In genomic region chr9:55208458-55208789, GRCm38 (mm10) we compare ENCODE assay signal across 9 mouse cellular contexts. TPM values are rescaled to one million over a fixed set of nuclear protein-coding genes. Genes with fewer than 3 reads are reported as not detected.
DNase-seq lines count a peak whose midpoint lies in the region; ATAC-seq and TF ChIP-seq lines count a peak whose summit lies in the region.
"Had no signal": no experiment of that assay in that cellular context is flagged by ENCODE, and none has a peak within 500 bp of the region (broad histone marks: within the 10 kb centered on the region; RNA-seq: fewer than 3 reads in every experiment).

No protein-coding gene starts in this region.

- 0% methylated on average over 2 of the region's 2 CpGs for WGBS in heart, embryonic 14.5 days
- WGBS in forebrain, postnatal 0 days: 2% methylated on average over 2 of the region's 2 CpGs

- no peaks in the 10 kb centered on the region for H3K9me3 ChIP-seq in heart, embryonic 14.5 days (ENCODE audit: control insufficient read depth, low read length)
- peaks cover 5% of the 10 kb centered on the region for H3K9me3 ChIP-seq in G1E (replicated peaks)
- H3K9me3 ChIP-seq in forebrain, postnatal 0 days (ENCODE audit: low read length): no peaks in the 10 kb centered on the region
- H3K9me3 ChIP-seq in megakaryocyte, embryonic 14.5 days: peaks cover 2% of the 10 kb centered on the region; the same call in 1 of the 2 replicates

- ATAC-seq in heart, embryonic 14.5 days (ENCODE audit: insufficient number of reproducible peaks, insufficient read depth, low FRiP score, low read depth): no peak
- no peak for ATAC-seq in G1E (ENCODE audit: extremely low read depth, insufficient number of reproducible peaks, low FRiP score, poor library complexity, severe bottlenecking)
- peak; percentile 34 for ATAC-seq in forebrain, postnatal 0 days

- intact Hi-C loops in heart, postnatal 25 days (cut with DNase I): loop anchor here (2.0 kb wide), 1 partner anchor 60 kb away; the partner anchor contains the start of gene Ube2q2

- peak overlapping the region; percentile 83 to 88 for H3K27ac ChIP-seq in heart, embryonic 14.5 days (replicated peaks in 1 of 2; ENCODE audit: control insufficient read depth in 1 of 2, insufficient read depth in 1 of 2, low read depth in 2 of 2, low read length in 2 of 2)
- H3K27ac ChIP-seq in forebrain, postnatal 0 days (ENCODE audit: low read depth, low read length): peak overlapping the region; percentile 76

- H3K4me3 ChIP-seq in heart, embryonic 14.5 days (ENCODE audit: control insufficient read depth in 1 of 2, insufficient read depth in 1 of 2, low read depth in 1 of 2, low read length in 2 of 2): peak overlapping the region; percentile 77 to 89
- peak overlapping the region; percentile 87 for H3K4me3 ChIP-seq in G1E (ENCODE audit: low read depth, low read length)
- H3K4me3 ChIP-seq in forebrain, postnatal 0 days (ENCODE audit: low read depth, low read length): peak overlapping the region; percentile 83
- H3K4me3 ChIP-seq in megakaryocyte, embryonic 14.5 days (replicated peaks): peak overlapping the region; percentile 98

- TF ChIP-seq CTCF in G1E (IDR thresholded peaks at IDR 0.05; ENCODE audit: low read depth, low read length): no peak
- no peak for TF ChIP-seq CTCF in forebrain, postnatal 0 days (IDR thresholded peaks at IDR 0.05; ENCODE audit: low read depth)

- peaks cover 8 to 26% of the 10 kb centered on the region in 2 experiments for H3K4me1 ChIP-seq in heart, embryonic 14.5 days (ENCODE audit: control insufficient read depth in 2 of 2, insufficient read depth in 2 of 2, low read length in 2 of 2)
- H3K4me1 ChIP-seq in G1E (ENCODE audit: insufficient read depth, low read depth, low read length): peaks cover 41% of the 10 kb centered on the region
- H3K4me1 ChIP-seq in forebrain, postnatal 0 days (ENCODE audit: insufficient read depth): peaks cover 13% of the 10 kb centered on the region
- peaks cover 38% of the 10 kb centered on the region for H3K4me1 ChIP-seq in megakaryocyte, embryonic 14.5 days

- no peaks in the 10 kb centered on the region for H3K27me3 ChIP-seq in heart, embryonic 14.5 days (ENCODE audit: control insufficient read depth, insufficient read depth, low read length)
- H3K27me3 ChIP-seq in G1E (ENCODE audit: insufficient read depth, low read length): no peaks in the 10 kb centered on the region
- H3K27me3 ChIP-seq in forebrain, postnatal 0 days (ENCODE audit: insufficient read depth, low read length): no peaks in the 10 kb centered on the region
- H3K27me3 ChIP-seq in megakaryocyte, embryonic 14.5 days (replicated peaks): no peaks in the 10 kb centered on the region
- H3K27me3 ChIP-seq: Patski had no signal

- peak overlapping the region; percentile 84 for H3K9ac ChIP-seq in heart, embryonic 14.5 days (ENCODE audit: low read length)
- H3K9ac ChIP-seq in forebrain, postnatal 0 days: peak overlapping the region; percentile 89

- peaks cover 27% of the 10 kb centered on the region for H3K36me3 ChIP-seq in heart, embryonic 14.5 days (ENCODE audit: control insufficient read depth, insufficient read depth, low read length)
- H3K36me3 ChIP-seq in G1E (replicated peaks): peaks cover 55% of the 10 kb centered on the region
- peaks cover 11% of the 10 kb centered on the region; the same call in 1 of the 2 replicates for H3K36me3 ChIP-seq in forebrain, postnatal 0 days (ENCODE audit: insufficient read depth)
- H3K36me3 ChIP-seq in megakaryocyte, embryonic 14.5 days (replicated peaks; ENCODE audit: low read length): peaks cover 53% of the 10 kb centered on the region

- no peak for DNase-seq in heart, postnatal 25 days (ENCODE audit: low spot score)
- DNase-seq in G1E (ENCODE audit: low spot score): no peak
- DNase-seq in forebrain, postnatal 0 days: no peak
- no peak for DNase-seq in right cerebral cortex, postnatal 36 days (ENCODE audit: low spot score in 2 of 2)
- DNase-seq in cerebellum, postnatal 36 days: no peak
- no peak for DNase-seq in natural killer cell, adult 2 months (ENCODE audit: low spot score in 2 of 2)

- peak overlapping the region; percentile 77 for H3K4me2 ChIP-seq in heart, embryonic 14.5 days (ENCODE audit: low read length)
- H3K4me2 ChIP-seq in forebrain, postnatal 0 days (ENCODE audit: low read depth): peak overlapping the region; percentile 83

RNA-seq across cellular contexts. Expression of gene Fbxo22, which starts 0.3 kb away (rescaled TPM):
- 59.2 and 62.4 TPM in 2 replicates for polyA plus RNA-seq in heart, embryonic 14.5 days (2014; fragmentation: Nextera tagmentation; extraction: Ambion mirVana)
- 10 to 100 TPM; 32.7 to 35.8 TPM for total RNA-seq in heart, postnatal 25 days (2021)
- total RNA-seq in G1E (2014; fragmentation: Nextera tagmentation) (70.2 and 88.0 TPM in 2 replicates), G1E (2017) (57.0 and 60.0 TPM in 2 replicates)
- 12.0 and 14.5 TPM in 2 replicates for polyA plus RNA-seq in G1E (2012)
- total RNA-seq in forebrain, postnatal 0 days (2014; rRNA removed): 69.6 and 73.6 TPM in 2 replicates
- 55.6 and 79.0 TPM in 2 replicates for polyA plus RNA-seq in forebrain, postnatal 0 days (2015; fragmentation: Nextera tagmentation; extraction: Ambion mirVana)
- polyA plus RNA-seq in megakaryocyte, embryonic 14.5 days (2012; ENCODE audit: insufficient read depth, low replicate concordance): 4.3 and 9.3 TPM in 2 replicates

RNA-seq across cellular contexts. Expression of gene Ube2q2, which starts 59.8 kb away (rescaled TPM):
- polyA plus RNA-seq in heart, embryonic 14.5 days (2014; fragmentation: Nextera tagmentation; extraction: Ambion mirVana): 33.5 and 36.3 TPM in 2 replicates
- total RNA-seq in heart, postnatal 25 days (2021): 10 to 100 TPM; 24.5 to 27.6 TPM
- 74.3 and 86.9 TPM in 2 replicates for total RNA-seq in G1E (2014; fragmentation: Nextera tagmentation)
- total RNA-seq in G1E (2017): 78.4 and 90.6 TPM in 2 replicates
- polyA plus RNA-seq in G1E (2012): 31.6 and 42.3 TPM in 2 replicates
- total RNA-seq in forebrain, postnatal 0 days (2014; rRNA removed): 32.6 and 34.1 TPM in 2 replicates
- 24.9 and 32.3 TPM in 2 replicates for polyA plus RNA-seq in forebrain, postnatal 0 days (2015; fragmentation: Nextera tagmentation; extraction: Ambion mirVana)
- polyA plus RNA-seq in megakaryocyte, embryonic 14.5 days (2012; ENCODE audit: insufficient read depth, low replicate concordance): 11.4 and 31.0 TPM in 2 replicates
